Mouse (Mus musculus): ENCODE data around the gene Atp6v1g2.

The Atp6v1g2 gene

DNA sequence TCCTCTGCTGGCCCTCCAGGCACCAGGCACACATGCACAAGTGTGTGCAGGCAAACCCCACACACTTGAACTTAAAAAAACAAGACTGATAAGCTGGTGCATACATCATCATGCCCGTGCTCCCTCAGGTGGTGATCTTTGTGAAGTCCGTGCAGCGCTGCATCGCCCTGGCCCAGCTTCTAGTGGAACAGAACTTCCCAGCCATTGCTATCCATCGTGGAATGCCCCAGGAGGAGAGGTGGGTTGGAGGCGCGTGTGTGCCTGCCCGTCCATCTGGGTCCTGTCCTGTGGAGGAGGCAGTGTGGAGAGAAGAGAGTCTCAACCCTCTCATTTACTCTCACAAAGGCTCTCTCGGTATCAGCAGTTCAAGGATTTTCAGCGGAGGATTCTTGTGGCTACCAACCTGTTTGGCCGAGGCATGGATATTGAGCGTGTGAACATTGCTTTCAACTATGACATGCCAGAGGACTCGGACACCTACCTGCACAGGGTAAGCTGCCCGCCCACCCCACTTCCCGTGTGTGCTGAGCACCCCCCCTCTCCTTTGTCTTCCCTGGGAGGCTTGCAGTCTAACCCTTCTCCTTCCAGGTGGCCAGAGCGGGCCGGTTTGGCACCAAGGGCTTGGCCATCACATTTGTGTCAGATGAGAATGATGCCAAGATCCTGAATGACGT is 19.3 kb downstream of the Atp6v1g2 start:
- in situ Hi-C loops (cut with MboI, MseI) = no loop called here

DNA sequence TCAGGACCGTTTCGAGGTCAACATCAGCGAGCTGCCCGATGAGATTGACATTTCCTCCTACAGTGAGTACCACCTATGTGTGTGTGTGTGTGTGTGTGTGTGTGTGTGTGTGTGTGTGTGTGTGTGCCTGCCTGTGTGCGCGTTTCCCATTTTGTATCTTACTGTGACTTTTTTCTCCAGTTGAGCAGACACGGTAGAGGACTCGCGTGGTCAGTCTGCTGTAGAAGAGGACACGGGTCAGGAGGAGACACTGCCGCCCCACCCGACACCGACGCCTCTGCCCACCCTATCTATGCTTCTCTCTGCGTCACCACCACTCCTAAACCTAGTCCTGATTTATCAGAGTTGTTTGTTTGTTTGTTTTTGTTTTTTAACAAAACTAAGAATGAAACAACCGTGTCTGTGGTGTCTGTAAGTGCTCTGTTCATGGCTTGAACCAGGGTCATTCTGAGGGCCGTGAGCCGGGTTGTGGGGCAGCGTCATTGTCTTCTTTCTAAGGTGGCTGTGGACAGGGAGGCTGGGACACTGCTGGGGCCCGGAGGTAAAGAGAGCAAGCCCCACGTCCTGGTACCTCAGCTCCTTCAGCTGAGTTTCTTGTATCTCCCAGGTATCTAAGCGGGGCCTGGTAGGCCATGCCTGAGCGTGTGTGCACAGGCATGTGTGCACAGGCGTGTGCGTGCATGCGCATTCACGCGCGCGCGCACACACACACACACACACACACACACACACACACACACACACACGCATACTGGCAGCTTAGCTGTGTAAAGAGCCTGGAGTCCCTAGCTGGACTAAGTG is 20.0 kb downstream of the Atp6v1g2 start:
- in situ Hi-C loops (cut with MboI, MseI) = no loop called here

DNA sequence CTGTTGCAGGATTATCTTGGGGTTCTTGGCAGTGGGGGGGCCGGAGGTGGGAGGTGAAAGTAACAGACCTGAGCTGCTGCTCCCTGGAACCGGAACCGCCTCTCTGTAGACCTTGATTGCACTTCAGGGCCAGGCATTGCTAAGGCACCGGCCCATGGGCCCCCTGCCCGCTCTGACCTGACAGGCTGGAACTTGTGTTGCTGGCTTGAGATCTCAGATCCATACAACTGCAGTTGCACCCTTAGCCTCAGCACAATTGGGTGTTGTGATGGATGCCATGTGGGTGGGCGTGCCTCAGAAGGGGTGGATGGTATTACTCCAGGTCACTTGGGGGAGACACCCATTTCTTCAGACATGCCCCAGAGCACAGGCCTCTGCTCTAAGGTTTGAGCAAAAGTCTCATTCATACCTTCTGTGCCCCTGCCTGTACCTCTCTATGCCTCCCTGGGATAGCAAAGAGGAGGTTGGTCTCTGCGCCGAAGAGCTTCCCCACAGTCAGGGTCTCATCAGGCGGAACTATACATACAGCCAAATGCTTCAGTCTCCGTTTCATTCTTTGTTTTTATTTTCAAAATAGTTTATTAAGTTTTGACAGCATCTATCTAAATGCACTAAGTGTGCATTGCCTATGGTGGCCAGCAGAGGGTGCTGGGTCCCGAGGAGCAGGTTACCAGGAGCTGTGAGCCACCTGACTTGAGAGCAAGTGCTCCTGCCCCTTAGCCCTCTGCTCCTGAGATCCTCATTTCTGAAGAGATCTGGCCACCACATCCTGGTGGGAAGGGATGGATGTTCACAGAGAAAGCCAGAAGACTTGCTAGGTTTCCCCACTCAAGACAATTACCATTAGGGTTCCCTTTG is 21.0 kb downstream of the Atp6v1g2 start:
- in situ Hi-C loops (cut with MboI, MseI) = no loop called here

DNA sequence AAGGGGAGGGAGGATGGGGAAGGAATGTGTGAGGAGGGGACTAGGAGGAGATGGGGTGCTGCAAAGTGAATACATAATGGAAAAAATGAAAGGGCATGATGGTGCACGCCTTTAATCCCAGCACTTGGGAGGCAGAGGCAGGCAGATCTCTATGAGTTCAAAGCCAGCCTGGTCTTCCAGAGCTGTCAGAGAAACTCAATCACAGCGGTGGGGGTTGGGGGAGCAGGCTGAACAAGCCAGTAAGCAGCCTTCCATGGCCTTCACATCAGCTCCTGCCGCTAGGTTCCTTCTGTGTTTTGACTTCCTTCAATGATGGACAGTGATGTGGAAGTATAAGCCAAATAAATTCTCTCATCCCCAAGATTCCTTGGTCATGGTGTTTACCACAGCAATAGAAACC is 21.8 kb downstream of the Atp6v1g2 start:
- in situ Hi-C loops (cut with MboI, MseI) = no loop called here

DNA sequence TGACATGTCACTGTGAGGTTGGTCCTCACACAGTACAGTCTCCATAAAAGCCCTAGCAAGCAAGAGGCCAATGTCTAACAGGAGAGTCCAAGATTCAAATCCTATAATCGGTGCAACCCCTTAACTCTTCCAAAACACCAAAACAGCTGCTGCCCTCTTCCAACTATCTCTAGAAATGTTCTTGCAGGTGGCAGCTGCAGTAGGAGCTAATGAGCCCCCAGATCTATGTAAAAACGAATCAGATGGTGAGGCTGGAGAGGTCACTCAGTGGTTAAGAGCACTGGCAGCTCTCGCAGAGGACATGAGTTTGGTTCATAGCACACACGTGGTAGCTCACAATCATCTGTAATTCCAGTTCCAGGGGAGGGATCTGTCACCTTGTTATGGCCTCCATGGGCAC is 22.2 kb downstream of the Atp6v1g2 start:
- in situ Hi-C loops (cut with MboI, MseI) = no loop called here

DNA sequence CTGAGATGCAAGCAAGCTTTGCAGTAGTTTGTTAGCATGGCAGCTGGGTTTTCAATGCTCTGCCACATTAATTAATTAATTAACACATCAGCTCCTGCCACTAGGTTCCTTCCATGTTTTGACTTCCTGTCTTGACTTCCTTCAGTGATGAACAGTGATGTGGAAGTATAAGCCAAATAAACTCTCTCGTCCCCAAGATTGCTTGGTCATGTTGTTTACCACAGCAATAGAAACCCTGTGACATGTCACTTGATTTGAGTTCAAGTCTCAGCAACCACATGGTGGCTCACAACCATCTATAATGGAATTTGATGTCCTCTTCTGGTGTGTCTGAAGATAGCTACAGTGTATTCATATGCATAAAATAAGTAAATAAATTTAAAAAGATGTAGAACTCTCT is 23.9 kb downstream of the Atp6v1g2 start:
- in situ Hi-C loops (cut with MboI, MseI) = no loop called here

DNA sequence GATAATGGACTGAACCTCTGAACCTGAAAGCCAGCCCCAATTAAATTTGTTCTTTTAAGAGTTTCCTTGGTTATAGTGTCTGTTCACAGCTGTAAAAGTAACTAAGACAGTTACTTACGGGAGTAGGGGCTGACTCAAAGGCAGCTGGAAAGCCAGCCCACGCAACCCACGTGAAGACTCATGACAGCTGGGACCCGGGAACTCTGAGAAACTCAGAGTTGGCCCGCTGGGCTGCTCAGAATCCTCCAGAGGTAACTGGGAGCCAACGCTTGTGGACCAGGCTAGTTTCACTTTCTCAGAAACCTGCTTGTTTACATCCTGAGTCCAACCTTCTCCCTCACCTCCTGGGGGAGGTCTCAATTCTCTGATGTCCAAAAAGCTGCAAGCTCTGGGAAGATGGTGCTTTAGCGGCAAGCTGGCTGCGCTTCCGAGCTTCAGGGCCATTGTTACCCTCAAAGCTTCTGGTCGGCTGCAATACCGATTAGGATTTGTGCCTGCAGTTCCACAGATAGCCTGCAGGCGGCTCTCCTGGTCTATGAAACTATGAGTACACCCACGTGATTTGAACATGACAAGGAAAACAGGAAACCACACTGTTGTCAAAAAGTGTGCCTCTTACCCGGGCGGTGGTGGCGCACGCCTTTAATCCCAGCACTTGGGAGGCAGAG is 24.5 kb downstream of the Atp6v1g2 start:
- in situ Hi-C loops (cut with MboI, MseI) = no loop called here

DNA sequence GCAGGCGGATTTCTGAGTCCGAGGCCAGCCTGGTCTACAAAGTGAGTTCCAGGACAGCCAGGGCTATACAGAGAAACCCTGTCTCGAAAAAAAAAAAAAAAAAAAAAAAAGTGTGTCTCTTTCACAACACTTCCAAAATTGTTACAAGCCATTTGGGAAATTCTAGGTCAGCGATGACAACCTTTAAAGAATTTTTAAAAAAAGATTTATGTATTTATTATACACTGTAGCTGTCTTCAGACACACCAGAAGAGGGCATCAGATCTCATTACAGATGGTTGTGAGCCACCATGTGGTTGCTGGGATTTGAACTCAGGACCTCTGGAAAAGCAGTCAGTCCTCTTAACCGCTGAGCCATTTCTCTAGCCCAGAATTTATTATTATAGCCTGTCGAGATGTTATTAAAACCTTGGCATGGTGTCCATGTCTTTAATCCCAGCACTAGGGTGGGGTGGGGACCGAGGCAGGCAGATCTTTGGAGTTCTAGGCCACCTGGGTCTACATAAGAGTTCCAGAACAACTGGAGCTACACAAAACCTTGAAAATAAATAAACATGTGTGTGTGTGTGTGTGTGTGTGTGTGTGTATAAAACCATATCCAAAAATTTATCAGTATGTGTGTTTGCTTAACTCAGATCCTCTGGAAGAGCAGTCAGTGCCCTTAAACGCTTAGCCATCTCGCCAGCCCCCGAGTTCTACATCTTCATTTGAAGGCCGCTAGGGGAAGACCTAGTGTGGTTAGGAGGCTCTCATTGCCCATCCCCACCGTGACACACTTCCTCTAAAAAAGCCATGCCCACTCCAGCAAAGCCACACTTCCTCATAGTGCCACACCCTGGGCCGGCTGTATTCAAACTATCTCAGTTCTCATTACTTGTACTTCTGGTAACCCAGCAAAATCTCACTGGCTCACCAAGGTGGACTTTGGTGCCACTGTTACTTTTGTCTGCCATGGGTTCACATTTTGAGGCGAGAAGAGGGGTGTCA is 25.3 kb downstream of the Atp6v1g2 start:
- in situ Hi-C loops (cut with MboI, MseI) = no loop called here

DNA sequence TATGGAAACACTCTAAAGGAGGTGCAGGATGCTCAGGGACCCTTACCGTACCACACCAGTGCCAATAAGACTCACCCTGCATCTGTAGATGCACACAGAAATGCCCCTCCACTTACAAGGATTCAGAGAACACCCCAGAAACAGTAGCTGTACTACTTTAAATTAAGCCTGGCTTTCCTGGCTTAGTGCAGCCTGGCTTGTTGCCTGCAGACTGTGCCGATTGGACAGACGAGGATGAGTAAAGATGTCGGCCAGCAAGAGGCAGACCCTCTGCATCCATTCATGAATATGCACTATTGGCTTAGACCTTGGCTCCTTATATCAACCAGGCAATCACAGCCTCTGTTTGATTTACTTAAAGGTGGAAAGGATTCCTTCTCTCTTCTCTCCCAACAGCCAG is 26.2 kb downstream of the Atp6v1g2 start:
- in situ Hi-C loops (cut with MboI, MseI) = loop anchor here (10.0 kb wide), 1 partner anchor 65 kb away; the partner anchor contains the start of gene H2-Q1

DNA sequence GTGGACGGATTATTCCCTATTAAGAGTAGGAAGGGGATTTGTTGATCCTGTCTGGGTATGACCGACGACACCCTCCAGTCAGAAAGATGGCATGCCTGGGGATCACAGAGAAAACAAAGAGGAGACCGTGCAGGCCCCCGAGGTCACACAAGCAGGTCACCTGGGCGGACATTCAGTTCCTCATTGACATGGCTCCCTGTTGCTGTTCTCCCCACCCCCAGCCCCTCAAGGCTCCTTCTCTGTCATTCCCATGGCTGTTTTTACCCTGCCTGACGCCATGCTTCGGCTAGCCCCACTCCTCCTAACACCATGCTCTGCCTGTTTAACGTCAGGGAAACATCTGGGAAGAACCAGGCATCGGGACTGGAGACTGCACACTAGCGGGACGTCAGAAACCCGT is 28.2 kb downstream of the Atp6v1g2 start:
- in situ Hi-C loops (cut with MboI, MseI) = loop anchor here (10.0 kb wide), 1 partner anchor 63 kb away; the partner anchor contains the start of gene H2-Q1

DNA sequence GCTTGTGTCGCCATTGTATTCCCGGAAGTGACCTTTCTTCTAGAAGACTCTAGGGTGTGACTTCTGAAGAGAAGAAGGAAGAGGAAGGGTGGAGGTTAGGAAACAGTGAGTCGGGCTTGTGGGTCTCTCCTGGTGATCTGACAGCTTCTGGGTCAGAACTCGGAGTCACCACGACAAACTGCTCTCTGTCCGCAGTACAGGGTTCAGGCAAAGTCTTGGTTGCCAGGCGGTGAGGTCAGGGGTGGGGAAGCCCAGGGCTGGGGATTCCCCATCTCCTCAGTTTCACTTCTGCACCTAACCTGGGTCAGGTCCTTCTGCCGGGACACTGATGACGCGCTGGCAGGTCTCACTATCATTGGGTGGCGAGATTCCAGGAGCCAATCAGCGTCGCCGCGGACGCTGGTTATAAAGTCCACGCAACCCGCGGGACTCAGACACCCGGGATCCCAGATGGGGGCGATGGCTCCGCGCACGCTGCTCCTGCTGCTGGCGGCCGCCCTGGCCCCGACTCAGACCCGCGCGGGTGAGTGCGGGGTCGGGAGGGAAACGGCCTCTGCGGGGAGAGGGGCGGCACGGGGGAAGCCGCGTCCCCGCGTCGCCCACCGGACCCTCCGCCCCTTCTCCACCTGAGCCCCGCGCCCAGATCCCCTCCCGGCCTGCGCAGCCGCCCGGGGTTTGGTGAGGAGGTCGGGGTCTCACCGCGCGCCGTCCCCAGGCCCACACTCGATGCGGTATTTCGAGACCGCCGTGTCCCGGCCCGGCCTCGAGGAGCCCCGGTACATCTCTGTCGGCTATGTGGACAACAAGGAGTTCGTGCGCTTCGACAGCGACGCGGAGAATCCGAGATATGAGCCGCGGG is 29.4 kb downstream of the Atp6v1g2 start, which contains the start of gene H2-D1:
H2-D1 (plus strand) TSS at position 67 of the 859 bp plus-strand sequence.
- in situ Hi-C loops (cut with MboI, MseI) = loop anchor here (10.0 kb wide), 1 partner anchor 62 kb away; the partner anchor contains the start of gene H2-Q1

DNA sequence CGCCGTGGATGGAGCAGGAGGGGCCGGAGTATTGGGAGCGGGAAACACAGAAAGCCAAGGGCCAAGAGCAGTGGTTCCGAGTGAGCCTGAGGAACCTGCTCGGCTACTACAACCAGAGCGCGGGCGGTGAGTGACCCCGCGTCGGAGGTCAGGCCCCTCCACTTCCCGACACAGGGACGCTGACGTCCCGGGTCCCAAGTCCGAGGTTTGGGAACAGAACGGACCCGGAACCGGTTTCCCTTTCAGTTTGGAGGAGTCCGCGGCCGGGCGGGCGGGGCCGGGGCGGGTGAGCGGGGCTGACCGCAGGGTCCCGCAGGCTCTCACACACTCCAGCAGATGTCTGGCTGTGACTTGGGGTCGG is 30.0 kb downstream of the Atp6v1g2 start:
- in situ Hi-C loops (cut with MboI, MseI) = loop anchor here (10.0 kb wide), 1 partner anchor 61 kb away; the partner anchor contains the start of gene H2-Q1

DNA sequence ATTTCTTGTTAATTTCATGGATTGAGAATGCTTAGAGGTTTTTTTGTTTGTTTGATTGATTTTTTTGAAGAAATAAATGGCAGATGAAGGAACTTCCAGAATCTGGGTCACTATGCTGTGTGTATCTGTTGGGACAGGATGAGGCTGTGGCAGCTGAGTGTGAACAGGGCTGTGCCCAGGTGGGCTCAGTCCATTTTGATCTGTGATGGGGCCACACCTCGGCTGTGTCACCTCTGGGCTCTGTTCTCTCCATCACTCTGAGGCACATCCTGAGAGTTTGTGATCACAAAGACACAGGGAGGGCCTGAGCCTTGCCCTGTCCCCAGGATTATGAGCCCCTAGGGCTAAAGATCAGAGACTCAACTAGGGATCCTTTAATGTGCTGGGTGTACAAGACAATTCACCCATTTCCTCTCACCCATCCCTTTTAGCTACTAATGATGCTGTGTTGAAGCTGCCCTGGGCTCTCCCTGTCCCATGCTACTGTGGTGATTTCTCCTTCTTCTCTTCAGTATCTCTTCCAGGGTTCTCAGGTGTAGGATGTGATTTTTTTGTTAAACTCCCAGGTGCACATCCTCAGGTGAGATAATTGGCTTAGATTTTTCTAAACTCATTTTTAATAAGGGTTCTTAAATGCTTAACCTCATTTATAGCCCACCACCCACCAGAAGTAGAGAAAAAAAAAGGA is 34.1 kb downstream of the Atp6v1g2 start:
- in situ Hi-C loops (cut with MboI, MseI) = loop anchor here (10.0 kb wide), 1 partner anchor 57 kb away; the partner anchor contains the start of gene H2-Q1

DNA sequence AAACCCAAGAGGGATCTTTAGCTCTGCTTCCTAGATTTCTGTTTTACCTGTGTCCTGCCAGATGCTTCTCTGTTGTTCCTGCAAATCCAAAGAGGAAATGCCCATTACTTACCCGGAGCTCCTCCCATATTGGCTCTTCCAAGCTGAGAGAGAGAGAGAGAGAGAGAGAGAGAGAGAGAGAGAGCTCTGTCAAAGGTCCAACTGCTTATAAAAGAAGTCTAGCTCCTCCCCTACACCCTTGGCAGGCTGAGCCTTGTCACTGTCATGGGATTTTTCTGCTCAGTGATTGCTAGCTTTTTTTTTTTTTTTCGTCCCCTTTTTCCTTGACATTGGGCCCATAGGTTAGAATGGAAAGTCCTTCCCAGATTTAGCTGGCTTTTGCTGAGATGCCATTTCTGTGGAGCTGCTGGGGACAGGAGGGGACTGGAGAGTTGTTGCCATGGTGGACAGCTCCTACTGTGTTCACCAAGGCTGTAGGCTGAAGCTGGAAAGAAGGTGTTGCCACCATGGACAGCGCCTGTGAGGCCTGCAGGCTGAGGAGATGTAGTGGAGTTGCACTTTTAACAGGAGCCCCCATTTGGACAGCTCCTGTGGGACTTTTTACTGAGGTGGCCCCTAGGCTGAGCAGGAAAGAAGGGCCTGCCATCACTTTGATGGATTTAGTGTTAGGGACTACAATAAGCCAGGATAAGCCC is 36.3 kb downstream of the Atp6v1g2 start:
- in situ Hi-C loops (cut with MboI, MseI) = loop anchor here (10.0 kb wide), 1 partner anchor 55 kb away; the partner anchor contains the start of gene H2-Q1

DNA sequence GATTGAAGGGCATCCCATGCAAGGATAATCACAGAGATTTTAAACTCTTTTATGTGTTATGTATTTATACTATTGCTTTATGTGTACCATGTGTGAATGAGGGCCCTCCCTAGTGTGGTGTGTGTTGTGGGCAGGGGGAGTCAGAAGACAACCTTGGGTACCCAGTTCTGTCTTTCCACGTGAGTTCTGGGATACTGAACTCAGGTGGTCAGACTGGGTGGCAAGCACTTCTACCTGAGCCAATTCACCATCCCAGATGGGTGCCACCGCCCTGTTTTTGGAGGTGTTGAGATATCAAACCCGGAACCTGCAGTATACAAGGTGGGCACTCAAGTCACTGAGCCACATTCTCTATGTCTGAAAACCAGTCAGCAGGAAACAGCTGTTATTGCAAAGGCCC is 38.8 kb downstream of the Atp6v1g2 start:
- in situ Hi-C loops (cut with MboI, MseI) = no loop called here

DNA sequence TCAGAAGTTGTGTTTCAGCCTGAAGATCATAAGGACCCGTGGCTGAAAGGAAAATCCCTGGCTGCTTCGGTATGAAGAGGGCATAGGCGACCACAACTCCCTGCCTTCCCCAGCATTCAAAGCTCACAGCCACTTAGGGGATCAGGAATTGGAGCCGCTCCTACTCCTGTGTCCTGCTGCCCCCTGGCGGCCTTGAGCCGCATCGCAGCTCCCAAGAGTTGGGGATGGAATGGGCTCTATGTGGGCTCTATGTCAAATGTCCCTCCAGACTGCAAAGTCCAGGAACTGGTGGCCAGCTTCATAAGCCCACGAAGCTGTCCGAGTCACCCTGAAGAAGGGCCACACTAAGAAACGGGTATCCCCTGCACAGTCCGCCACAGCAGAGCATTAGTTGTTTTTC is 41.3 kb downstream of the Atp6v1g2 start:
- in situ Hi-C loops (cut with MboI, MseI) = no loop called here

DNA sequence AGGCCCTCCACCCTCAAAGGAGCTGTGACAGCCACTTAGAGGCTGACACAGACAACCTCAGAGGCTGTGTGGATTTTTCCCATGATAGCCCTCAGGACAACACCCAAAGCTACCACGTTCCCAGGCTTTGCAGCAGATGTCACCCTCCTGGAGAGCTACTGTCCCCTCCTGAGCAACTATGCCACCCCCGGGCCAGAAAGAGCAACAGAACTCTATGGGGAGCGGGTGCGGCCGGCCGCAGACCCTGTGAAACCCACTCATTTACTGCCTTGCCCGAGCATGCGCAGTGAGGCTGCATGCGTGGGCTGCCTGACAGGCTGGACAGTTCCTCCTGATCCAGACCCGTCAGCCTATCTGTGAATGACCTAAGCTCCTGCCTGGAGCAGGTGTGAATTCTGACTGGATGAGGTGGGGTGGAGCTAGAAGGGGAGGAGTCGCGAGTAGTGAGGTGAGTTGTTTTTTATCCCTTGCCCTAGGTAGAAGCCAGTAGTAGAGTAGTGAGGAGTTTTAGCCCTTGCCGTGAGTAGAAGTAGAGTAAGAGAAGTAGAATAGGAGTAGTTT is 42.9 kb downstream of the Atp6v1g2 start:
- in situ Hi-C loops (cut with MboI, MseI) = no loop called here

DNA sequence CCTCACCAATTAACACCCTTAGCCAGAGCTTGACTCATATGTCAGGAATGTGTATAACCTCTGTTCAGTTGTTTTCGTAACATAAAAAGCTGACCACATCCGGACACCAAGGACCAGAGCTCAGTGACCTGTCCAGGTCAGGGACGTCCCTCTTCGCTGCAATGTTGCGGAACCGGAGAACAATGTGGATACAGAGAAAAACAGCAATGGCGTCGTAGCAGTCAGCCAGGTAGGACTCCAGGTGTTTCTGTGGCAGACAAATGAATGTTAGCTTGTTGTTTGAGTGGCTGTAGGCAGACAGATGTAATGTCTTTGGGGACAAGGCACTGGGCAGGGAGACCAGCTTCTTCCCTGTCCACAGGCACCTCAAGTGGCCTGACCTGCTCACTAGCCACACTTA is 44.6 kb downstream of the Atp6v1g2 start:
- in situ Hi-C loops (cut with MboI, MseI) = no loop called here

Data from T-helper 2 cell (primary cell).